In genomic region chr12:8331489-8332173, GRCm38 (mm10) we compare ENCODE assay signal across 9 mouse cellular contexts. TPM values are rescaled to one million over a fixed set of nuclear protein-coding genes. Genes with fewer than 3 reads are reported as not detected.
DNase-seq lines count a peak whose midpoint lies in the region; ATAC-seq lines count a peak whose summit lies in the region.
"Had no signal": no experiment of that assay in that cellular context is flagged by ENCODE, and none has a peak within 500 bp of the region (broad histone marks: within the 10 kb centered on the region; RNA-seq: fewer than 3 reads in every experiment).

No protein-coding gene starts in this region.

- H3K9me3 ChIP-seq in midbrain, embryonic 10.5 days (replicated peaks), result no peaks in the 10 kb centered on the region
- H3K9me3 ChIP-seq in midbrain, embryonic 11.5 days (ENCODE audit: control insufficient read depth, low read length), result no peaks in the 10 kb centered on the region
- H3K9me3 ChIP-seq in hindbrain, embryonic 11.5 days (ENCODE audit: control insufficient read depth, low read length), result no peaks in the 10 kb centered on the region
- H3K9me3 ChIP-seq in stomach, embryonic 16.5 days (replicated peaks; ENCODE audit: control insufficient read depth, low read length), result no peaks in the 10 kb centered on the region

- H3K36me3 ChIP-seq in midbrain, embryonic 10.5 days, result peaks cover 31% of the 10 kb centered on the region
- H3K36me3 ChIP-seq in midbrain, embryonic 11.5 days (ENCODE audit: control insufficient read depth, insufficient read depth, low read length), result peaks cover 3% of the 10 kb centered on the region; the same call in 1 of the 2 replicates
- no peaks in the 10 kb centered on the region for H3K36me3 ChIP-seq in hindbrain, embryonic 11.5 days (ENCODE audit: control insufficient read depth, insufficient read depth, low read length)
- peaks cover 6% of the 10 kb centered on the region; the same call in 1 of the 2 replicates for H3K36me3 ChIP-seq in stomach, embryonic 16.5 days (ENCODE audit: control insufficient read depth, insufficient read depth, low read length)

- no peak for ATAC-seq in midbrain, embryonic 11.5 days (ENCODE audit: low FRiP score)
- ATAC-seq in hindbrain, embryonic 11.5 days (ENCODE audit: low FRiP score), result no peak
- peak; percentile 59 for ATAC-seq in stomach, embryonic 16.5 days (ENCODE audit: insufficient read depth, low FRiP score)

- peak overlapping the region; percentile 58 for H3K27ac ChIP-seq in midbrain, embryonic 10.5 days (replicated peaks)
- no peak overlapping the region for H3K27ac ChIP-seq in midbrain, embryonic 11.5 days (ENCODE audit: low read depth, low read length)
- 0 out of 2 replicates have a peak overlapping the region, but pooled peaks have one; percentile 30 for H3K27ac ChIP-seq in hindbrain, embryonic 11.5 days (ENCODE audit: low read depth, low read length)
- peak overlapping the region; percentile 58 for H3K27ac ChIP-seq in stomach, embryonic 16.5 days (ENCODE audit: low read length)

- H3K9ac ChIP-seq in midbrain, embryonic 11.5 days (ENCODE audit: low read length), result no peak overlapping the region; the same call in 1 of the 2 replicates
- H3K9ac ChIP-seq in hindbrain, embryonic 11.5 days (ENCODE audit: low read depth, low read length), result 0 out of 2 replicates have a peak overlapping the region, but pooled peaks have one; percentile 20
- no peak overlapping the region for H3K9ac ChIP-seq in stomach, embryonic 16.5 days (ENCODE audit: low read length)

- H3K4me2 ChIP-seq in midbrain, embryonic 11.5 days, result no peak overlapping the region
- no peak overlapping the region for H3K4me2 ChIP-seq in hindbrain, embryonic 11.5 days (replicated peaks; ENCODE audit: low read depth, low read length)
- H3K4me2 ChIP-seq in stomach, embryonic 16.5 days (ENCODE audit: low read depth, low read length), result 0 out of 2 replicates have a peak overlapping the region, but pooled peaks have one; percentile 20

- H3K27me3 ChIP-seq in midbrain, embryonic 10.5 days (ENCODE audit: low read depth, poor library complexity, severe bottlenecking), result no peaks in the 10 kb centered on the region
- no peaks in the 10 kb centered on the region for H3K27me3 ChIP-seq in midbrain, embryonic 11.5 days (ENCODE audit: control insufficient read depth, insufficient read depth, low read length)
- no peaks in the 10 kb centered on the region for H3K27me3 ChIP-seq in hindbrain, embryonic 11.5 days (ENCODE audit: control insufficient read depth, insufficient read depth, low read length)
- no peaks in the 10 kb centered on the region for H3K27me3 ChIP-seq in stomach, embryonic 16.5 days (ENCODE audit: control insufficient read depth, insufficient read depth, low read length)

- 83% methylated on average over 14 of the region's 14 CpGs for WGBS in midbrain, embryonic 10.5 days
- 75% methylated on average over 14 of the region's 14 CpGs for WGBS in midbrain, embryonic 11.5 days
- 60% methylated on average over 14 of the region's 14 CpGs for WGBS in hindbrain, embryonic 11.5 days
- 37% methylated on average over 14 of the region's 14 CpGs for WGBS in stomach, embryonic 16.5 days

- no peak for DNase-seq in midbrain, embryonic 10.5 days (ENCODE audit: low spot score)
- DNase-seq in midbrain, embryonic 11.5 days (ENCODE audit: low spot score, missing footprints), result no peak
- DNase-seq in gastrocnemius, postnatal 10 days, result peak; percentile 41
- peak; percentile 33 for DNase-seq in hindbrain, embryonic 11.5 days (ENCODE audit: low spot score)
- no peak for DNase-seq in right cerebral cortex, adult 2 months (ENCODE audit: low spot score in 2 of 2)
- DNase-seq in embryo, embryonic 11 days, result no peak

- H3K4me3 ChIP-seq in midbrain, embryonic 10.5 days, result no peak overlapping the region
- H3K4me3 ChIP-seq in midbrain, embryonic 11.5 days (ENCODE audit: low read depth, low read length), result no peak overlapping the region
- no peak overlapping the region for H3K4me3 ChIP-seq in hindbrain, embryonic 11.5 days (ENCODE audit: low read depth, low read length)
- H3K4me3 ChIP-seq in stomach, embryonic 16.5 days (replicated peaks; ENCODE audit: low read length), result no peak overlapping the region

- H3K4me1 ChIP-seq in midbrain, embryonic 10.5 days, result peaks cover 39% of the 10 kb centered on the region
- peaks cover 11% of the 10 kb centered on the region for H3K4me1 ChIP-seq in midbrain, embryonic 11.5 days (ENCODE audit: control insufficient read depth, insufficient read depth, low read length)
- peaks cover 5% of the 10 kb centered on the region; the same call in 1 of the 2 replicates for H3K4me1 ChIP-seq in hindbrain, embryonic 11.5 days (replicated peaks; ENCODE audit: control insufficient read depth, insufficient read depth, low read length)
- peaks cover 28% of the 10 kb centered on the region for H3K4me1 ChIP-seq in stomach, embryonic 16.5 days (ENCODE audit: control insufficient read depth, insufficient read depth, low read length)

RNA-seq across cellular contexts. Expression of gene Hs1bp3, which starts 18.4 kb away (rescaled TPM):
- 14.9 and 15.8 TPM in 2 replicates for polyA plus RNA-seq in midbrain, embryonic 10.5 days (2016; fragmentation: Nextera tagmentation; extraction: Ambion mirVana)
- polyA plus RNA-seq in midbrain, embryonic 11.5 days (2014; fragmentation: Nextera tagmentation; extraction: Ambion mirVana), result 7.2 and 7.4 TPM in 2 replicates
- 1 to 10 TPM; 6.2 to 7.7 TPM for total RNA-seq in gastrocnemius, postnatal 10 days (2021)
- 6.9 TPM in 2 replicates for polyA plus RNA-seq in hindbrain, embryonic 11.5 days (2014; fragmentation: Nextera tagmentation; extraction: Ambion mirVana)
- 15.7 and 16.5 TPM in 2 replicates for polyA plus RNA-seq in stomach, embryonic 16.5 days (2015; fragmentation: Nextera tagmentation; extraction: Ambion mirVana)

RNA-seq across cellular contexts. Expression of gene Gdf7, which starts 29.9 kb away (rescaled TPM):
- polyA plus RNA-seq in midbrain, embryonic 10.5 days (2016; fragmentation: Nextera tagmentation; extraction: Ambion mirVana), result 0.19 and 0.48 TPM in 2 replicates
- polyA plus RNA-seq in midbrain, embryonic 11.5 days (2014; fragmentation: Nextera tagmentation; extraction: Ambion mirVana), result 0.26 and 0.64 TPM in 2 replicates
- not detected for total RNA-seq in gastrocnemius, postnatal 10 days (2021)
- 0.59 and 1.4 TPM in 2 replicates for polyA plus RNA-seq in hindbrain, embryonic 11.5 days (2014; fragmentation: Nextera tagmentation; extraction: Ambion mirVana)
- polyA plus RNA-seq in stomach, embryonic 16.5 days (2015; fragmentation: Nextera tagmentation; extraction: Ambion mirVana), result 0.09 TPM in 1 of 2 replicates, not detected in the other
- total RNA-seq: hematopoietic stem cell, adult 5-6 weeks; neutrophil, adult 5-6 weeks had no signal

Comparison
In these comparisons a context has a peak if more than half of its experiments do, and no peak if none do; other contexts are left out.
1. DNase-seq: peak in gastrocnemius, postnatal 10 days (single experiment) and hindbrain, embryonic 11.5 days (single experiment); none in midbrain, embryonic 10.5 days (single experiment), midbrain, embryonic 11.5 days (single experiment), right cerebral cortex, adult 2 months (0 of 2) and embryo, embryonic 11 days (single experiment).